Mouse (Mus musculus): ENCODE data around the gene Mrpl10.

DNA sequence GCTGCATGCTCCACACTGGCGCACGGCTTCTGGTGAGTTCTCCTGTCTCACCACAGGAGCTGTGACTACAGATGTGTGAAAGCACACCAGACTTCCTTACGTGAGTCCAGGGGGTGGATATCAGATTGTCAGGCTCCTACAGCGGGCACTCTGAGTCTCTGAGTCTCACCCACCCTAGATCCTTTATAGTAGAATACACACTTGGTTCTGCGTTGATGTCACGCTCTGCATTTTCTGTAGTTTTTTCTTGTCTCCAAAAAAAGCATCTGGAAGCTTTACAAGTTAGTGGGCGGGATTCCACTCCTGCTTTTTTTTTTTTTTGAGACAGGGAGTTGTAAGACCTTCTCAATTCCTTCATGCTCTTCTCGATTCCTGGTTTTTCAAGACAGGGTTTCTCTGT is 3.5 kb downstream of the Mrpl10 start:
- TF ChIP-seq CTCF (IDR thresholded peaks at IDR 0.05; ENCODE audit: extremely low read depth, insufficient read depth, insufficient read length, insufficient replicate concordance) (no peak), POLR2A (IDR thresholded peaks at IDR 0.05; ENCODE audit: low read depth, low read length) (no peak)

Measured in spleen, adult 2 months (tissue).